Mouse (Mus musculus) embryonic facial prominence, embryonic 15.5 days (tissue): ENCODE results near the gene Tor2a. TPM values are rescaled to one million over a fixed set of nuclear protein-coding genes. Genes with fewer than 3 reads are reported as not detected.
A peak's percentile ranks its signal among the peaks of the same experiment; 100 is the strongest.

Source experiments
- ATAC-seq: fragments of 200-750 bp; cut with Nextera tagmentation; 2 replicates; pipeline ENCODE4 v1.8.0; 2017; ENCODE audit warnings: low read depth, moderate TSS enrichment; ENCODE audit not compliant: insufficient number of reproducible peaks, low FRiP score, low TSS enrichment
- H3K27ac ChIP-seq: fragments of 300-500 bp; sonication (generic); replicated peaks from 2 replicates; pipeline ENCODE4 v1.5.1; 2015; ENCODE audit warnings: mild to moderate bottlenecking, inconsistent platforms
- H3K27me3 ChIP-seq: fragments of 300-500 bp; sonication (generic); 2 replicates; pipeline ENCODE4 v1.6.1; 2015; ENCODE audit warnings: inconsistent platforms
- H3K36me3 ChIP-seq: fragments of 300-500 bp; sonication (generic); 2 replicates; pipeline ENCODE4 v1.6.1; 2015; ENCODE audit warnings: mild to moderate bottlenecking, inconsistent platforms
- H3K4me1 ChIP-seq: fragments of 300-500 bp; sonication (generic); 2 replicates; pipeline ENCODE4 v1.6.1; 2015; ENCODE audit warnings: inconsistent platforms
- H3K4me2 ChIP-seq: fragments of 300-500 bp; sonication (generic); replicated peaks from 2 replicates; pipeline ENCODE4 v1.6.1; 2015; ENCODE audit warnings: mild to moderate bottlenecking, inconsistent platforms
- H3K4me3 ChIP-seq: fragments of 300-500 bp; sonication (generic); replicated peaks from 2 replicates; pipeline ENCODE4 v1.5.1; 2015; ENCODE audit warnings: mild to moderate bottlenecking, inconsistent platforms
- H3K9ac ChIP-seq: fragments of 300-500 bp; sonication (generic); 2 replicates; pipeline ENCODE4 v1.6.1; 2015; ENCODE audit warnings: inconsistent platforms
- H3K9me3 ChIP-seq: fragments of 300-500 bp; sonication (generic); replicated peaks from 2 replicates; pipeline ENCODE4 v1.6.1; 2016; ENCODE audit warnings: inconsistent platforms
- WGBS: fragments of 180-500 bp; shearing (Covaris S2); methylation state at CpG from one replicate; pipeline ENCODE4 v1.1.7; 2015; 5-methylcytosine and 5-hydroxymethylcytosine counted together
- polyA plus RNA-seq: library from polyadenylated mRNA; unstranded; fragments of >200 nt; fragmentation: Nextera tagmentation; extraction: Ambion mirVana; gene quantifications from 2 replicates; pipeline ENCODE4 v1.2.1, GENCODE M21; 2015

Gene Tor2a
- polyA plus RNA-seq, 1 experiment from 2014 or later, result 69.0 TPM

DNA sequence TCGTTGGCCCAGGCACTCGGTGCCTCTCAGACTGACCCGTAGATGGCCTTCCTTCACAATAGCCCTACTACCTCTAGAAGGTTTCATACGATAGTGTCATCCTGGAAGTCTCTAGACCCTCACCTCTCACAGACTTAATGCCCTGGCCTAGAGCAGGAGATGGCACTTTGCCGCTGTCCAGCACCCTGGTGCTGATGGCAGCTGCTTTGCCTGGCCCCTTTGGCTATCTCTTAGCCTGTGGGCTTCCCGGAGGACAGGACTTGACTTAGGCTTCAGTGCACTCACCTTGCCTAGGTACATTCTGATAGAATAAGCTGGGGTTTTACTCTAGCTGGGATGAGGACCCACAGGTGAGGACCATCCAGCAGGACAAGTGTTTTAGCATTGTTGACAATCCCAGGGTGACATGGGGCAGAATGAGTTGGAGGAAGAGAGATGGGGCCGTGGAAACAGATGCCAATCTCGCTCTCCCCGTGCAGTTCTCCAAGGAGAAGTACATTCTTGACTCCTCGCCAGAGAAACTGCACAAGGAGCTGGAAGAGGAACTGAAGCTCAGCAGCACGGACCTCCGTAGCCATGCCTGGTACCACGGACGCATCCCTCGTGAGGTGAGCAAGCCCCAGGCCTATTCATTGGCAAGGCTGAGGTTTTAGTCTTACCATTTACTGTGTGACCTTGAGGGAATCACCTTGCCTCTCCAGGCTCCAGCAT, 12.6 kb upstream of the Tor2a start:
- H3K27ac ChIP-seq, result no peak overlapping the region
- 68% methylated on average over 15 of the region's 15 CpGs for WGBS

DNA sequence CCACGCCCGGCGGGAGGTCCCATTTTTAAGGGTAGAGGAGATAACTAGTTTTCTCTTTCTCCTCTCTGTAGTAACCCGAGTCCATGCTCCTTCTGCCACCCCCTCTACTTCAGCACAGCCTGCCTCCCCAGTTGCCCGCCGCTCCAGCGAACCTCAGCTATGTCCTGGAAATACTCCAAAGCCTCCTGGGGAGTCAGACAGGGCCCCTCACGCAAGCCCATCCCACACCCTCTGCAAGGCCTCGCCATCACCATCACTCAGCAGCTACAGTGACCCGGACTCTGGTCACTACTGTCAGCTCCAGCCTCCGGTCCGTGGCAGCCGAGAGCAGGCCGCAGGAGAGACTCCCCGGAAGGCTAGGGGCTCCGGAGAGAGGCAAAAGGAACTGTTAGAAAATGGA, 8.0 kb upstream of the Tor2a start:
- Histone ChIP-seq H3K9me3 (no peaks in the 10 kb centered on the region), H3K4me2 (no peak overlapping the region), H3K4me1 (peaks cover 13% of the 10 kb centered on the region), H3K27ac (no peak overlapping the region), H3K4me3 (no peak overlapping the region), H3K27me3 (no peaks in the 10 kb centered on the region), H3K9ac (no peak overlapping the region), H3K36me3 (peaks cover 29% of the 10 kb centered on the region)
- ATAC-seq, result no peak
- 87% methylated on average over 16 of the region's 16 CpGs for WGBS

More for the DNA sequence above, 12.6 kb upstream of the Tor2a start:
- Histone ChIP-seq H3K27me3 (peaks cover 20% of the 10 kb centered on the region), H3K4me3 (no peak overlapping the region), H3K4me1 (peaks cover 19% of the 10 kb centered on the region), H3K36me3 (peaks cover 25% of the 10 kb centered on the region), H3K4me2 (no peak overlapping the region), H3K9ac (no peak overlapping the region), H3K9me3 (no peaks in the 10 kb centered on the region)
- no peak for ATAC-seq

DNA sequence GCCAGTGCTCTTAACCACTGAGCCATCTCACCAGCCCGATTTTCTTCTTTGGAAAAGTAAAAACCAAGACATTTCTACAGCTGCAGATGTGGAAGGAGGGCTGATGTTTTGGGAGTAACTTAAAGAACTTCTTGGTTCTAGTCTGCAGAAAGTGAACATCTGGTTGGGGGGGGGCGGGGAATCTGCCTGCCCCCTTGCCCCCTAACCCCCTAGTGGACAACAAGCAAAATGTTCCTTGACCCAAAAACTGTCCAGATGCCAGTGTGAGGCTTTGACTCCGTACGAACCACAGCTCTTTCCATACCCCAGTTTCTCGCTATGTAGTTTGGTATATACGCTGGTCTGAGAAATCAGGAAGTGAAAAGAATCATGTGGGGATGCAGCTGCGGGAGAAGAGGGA, 6.8 kb upstream of the Tor2a start:
- no peak overlapping the region for H3K27ac ChIP-seq
- H3K27me3 ChIP-seq, result no peaks in the 10 kb centered on the region
- H3K4me3 ChIP-seq, result no peak overlapping the region
- peaks cover 13% of the 10 kb centered on the region for H3K4me1 ChIP-seq
- H3K9ac ChIP-seq, result no peak overlapping the region
- no peak for ATAC-seq
- H3K36me3 ChIP-seq, result peaks cover 38% of the 10 kb centered on the region
- 73% methylated on average over 7 of the region's 7 CpGs for WGBS
- H3K9me3 ChIP-seq, result no peaks in the 10 kb centered on the region
- H3K4me2 ChIP-seq, result no peak overlapping the region

DNA sequence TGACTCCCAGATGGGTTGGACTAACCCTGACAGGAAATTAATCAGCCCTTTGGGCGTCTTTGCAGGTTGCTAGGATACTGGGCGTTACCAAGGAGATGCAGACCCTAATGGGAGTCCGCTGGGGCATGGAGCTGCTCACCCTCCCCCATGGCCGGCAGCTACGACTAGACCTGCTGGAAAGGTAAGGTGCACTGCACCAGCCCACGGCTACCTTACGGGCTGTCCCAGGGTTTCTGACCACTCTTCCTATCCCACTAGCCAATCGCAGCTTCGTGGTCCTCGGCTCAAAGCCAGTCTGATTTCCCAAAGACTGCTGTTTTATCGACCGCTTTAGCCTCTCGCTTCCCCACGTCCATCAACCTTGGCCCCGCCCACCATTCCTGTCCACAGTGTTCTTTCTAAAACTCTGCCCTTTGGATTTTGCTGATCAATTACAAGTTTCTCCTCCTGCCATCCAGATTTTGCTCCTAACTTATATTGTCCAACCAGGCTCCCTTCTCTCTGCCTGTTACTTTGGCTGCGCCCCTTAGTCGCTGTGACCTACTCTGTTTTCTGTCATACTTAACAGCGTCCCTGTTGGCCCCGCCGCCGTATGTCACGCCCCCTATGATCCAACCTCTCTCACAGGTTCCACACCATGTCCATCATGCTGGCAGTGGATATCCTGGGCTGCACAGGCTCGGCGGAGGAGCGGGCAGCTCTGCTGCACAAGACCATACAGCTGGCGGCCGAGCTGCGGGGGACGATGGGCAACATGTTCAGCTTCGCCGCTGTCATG, 6.0 kb upstream of the Tor2a start:
- ATAC-seq, result peak; percentile 79
- Histone ChIP-seq H3K4me2 (peak overlapping the region; percentile 56), H3K9me3 (no peaks in the 10 kb centered on the region), H3K4me3 (peak overlapping the region; percentile 38), H3K4me1 (peaks cover 13% of the 10 kb centered on the region), H3K36me3 (peaks cover 30% of the 10 kb centered on the region; the same call in 1 of the 2 replicates), H3K9ac (no peak overlapping the region), H3K27ac (peak overlapping the region; percentile 22; the same call in 1 of the 2 replicates), H3K27me3 (no peaks in the 10 kb centered on the region)
- WGBS, result 14% methylated on average over 31 of the region's 31 CpGs

DNA sequence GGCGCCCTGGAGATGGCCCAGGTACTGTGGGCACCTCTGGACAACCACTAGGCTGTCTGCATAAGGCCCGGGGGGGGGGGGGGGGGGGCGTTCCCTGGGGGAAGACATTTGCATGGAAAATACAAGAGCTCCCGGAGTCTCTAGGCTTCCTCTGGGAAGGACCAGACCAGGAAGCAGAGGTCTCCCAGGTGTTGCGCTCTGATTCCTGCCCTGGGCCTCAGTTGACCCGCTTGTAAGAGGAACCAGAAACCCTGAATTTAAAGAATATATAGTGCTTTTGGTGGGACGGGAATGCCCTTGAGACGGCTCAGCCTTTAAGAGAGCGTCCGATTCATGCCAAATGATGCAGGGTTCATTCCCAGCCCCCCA, 5.4 kb upstream of the Tor2a start:
- no peak for ATAC-seq
- no peak overlapping the region for H3K9ac ChIP-seq
- WGBS, result 25% methylated on average over 9 of the region's 10 CpGs

DNA sequence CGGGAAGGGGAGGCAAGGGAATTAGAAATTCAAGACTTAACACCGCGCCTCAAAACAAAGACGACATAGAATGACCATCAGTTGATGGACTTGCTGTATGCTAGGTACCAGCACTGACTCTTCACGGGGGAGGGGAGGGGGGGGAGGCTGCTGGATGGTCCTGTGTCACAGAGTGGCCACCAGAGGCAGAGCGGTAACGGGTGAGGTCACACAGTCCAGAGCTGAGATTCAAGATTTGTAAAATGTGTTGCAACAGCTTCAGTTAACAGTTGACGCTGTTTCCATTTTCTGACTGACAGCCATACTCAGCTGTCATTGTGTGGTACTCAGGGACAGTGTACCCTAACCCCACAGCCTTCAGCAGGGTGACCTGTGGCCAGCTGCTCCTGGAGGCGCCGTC, 4.9 kb upstream of the Tor2a start:
- Histone ChIP-seq H3K9me3 (no peaks in the 10 kb centered on the region), H3K27me3 (no peaks in the 10 kb centered on the region), H3K27ac (no peak overlapping the region), H3K4me1 (peaks cover 17% of the 10 kb centered on the region), H3K36me3 (peaks cover 19% of the 10 kb centered on the region; the same call in 1 of the 2 replicates), H3K4me3 (no peak overlapping the region), H3K4me2 (no peak overlapping the region), H3K9ac (no peak overlapping the region)
- ATAC-seq, result no peak
- WGBS, result 68% methylated on average over 10 of the region's 10 CpGs

More for the DNA sequence above, 5.4 kb upstream of the Tor2a start:
- no peaks in the 10 kb centered on the region for H3K9me3 ChIP-seq
- H3K27me3 ChIP-seq, result no peaks in the 10 kb centered on the region
- H3K36me3 ChIP-seq, result peaks cover 25% of the 10 kb centered on the region; the same call in 1 of the 2 replicates
- no peak overlapping the region for H3K27ac ChIP-seq
- peak overlapping the region; percentile 56 for H3K4me2 ChIP-seq
- H3K4me3 ChIP-seq, result peak overlapping the region; percentile 38
- H3K4me1 ChIP-seq, result peaks cover 14% of the 10 kb centered on the region

DNA sequence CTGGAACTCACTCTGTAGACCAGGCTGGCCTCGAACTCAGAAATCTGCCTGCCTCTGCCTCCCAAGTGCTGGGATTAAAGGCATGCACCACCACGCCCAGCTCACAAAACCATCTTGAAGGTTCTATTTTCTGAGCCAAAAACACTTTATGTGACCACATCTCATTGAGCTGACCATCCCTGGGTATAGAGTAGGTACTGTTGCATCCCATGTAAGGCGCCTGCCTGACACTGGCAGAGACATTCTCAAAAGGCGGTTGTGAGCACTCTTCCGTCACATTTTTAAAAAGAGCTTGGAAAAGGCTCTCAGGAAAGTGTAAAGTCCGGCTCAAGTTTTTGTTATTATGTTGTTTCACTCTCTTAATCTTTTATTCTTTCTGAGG, 369 bp upstream of the Tor2a start:
- peak overlapping the region; percentile 79 for H3K4me3 ChIP-seq
- ATAC-seq, result no peak
- no peak overlapping the region for H3K9ac ChIP-seq

DNA sequence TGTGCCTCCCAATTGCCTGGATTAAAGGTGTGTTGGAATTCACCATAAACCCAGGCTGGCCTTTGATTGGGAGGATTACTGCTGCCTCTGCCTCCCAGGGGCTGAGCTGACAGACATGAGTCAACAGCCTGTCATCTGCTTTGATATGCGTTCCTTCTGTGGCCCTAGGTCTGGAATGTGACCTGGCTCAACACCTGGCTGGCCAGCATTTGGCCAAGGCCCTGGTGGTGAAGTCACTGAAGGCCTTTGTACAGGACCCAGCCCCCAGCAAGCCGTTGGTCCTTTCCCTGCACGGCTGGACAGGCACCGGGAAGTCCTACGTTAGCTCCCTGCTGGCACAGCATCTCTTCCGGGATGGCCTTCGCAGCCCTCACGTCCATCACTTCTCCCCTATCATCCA, 1.5 kb downstream of the Tor2a start:
- ATAC-seq, result no peak
- no peaks in the 10 kb centered on the region for H3K9me3 ChIP-seq
- WGBS, result 66% methylated on average over 8 of the region's 8 CpGs
- no peaks in the 10 kb centered on the region for H3K27me3 ChIP-seq
- H3K9ac ChIP-seq, result no peak overlapping the region
- H3K4me2 ChIP-seq, result no peak overlapping the region
- H3K4me3 ChIP-seq, result no peak overlapping the region
- H3K36me3 ChIP-seq, result peaks cover 42% of the 10 kb centered on the region
- H3K4me1 ChIP-seq, result peaks cover 11% of the 10 kb centered on the region
- no peak overlapping the region for H3K27ac ChIP-seq

More for the DNA sequence above, 369 bp upstream of the Tor2a start:
- H3K27me3 ChIP-seq, result no peaks in the 10 kb centered on the region
- peak overlapping the region; percentile 56 for H3K4me2 ChIP-seq
- 33% methylated on average over 6 of the region's 6 CpGs for WGBS
- peaks cover 30% of the 10 kb centered on the region for H3K36me3 ChIP-seq
- H3K9me3 ChIP-seq, result no peaks in the 10 kb centered on the region
- peak overlapping the region; percentile 48; the same call in 1 of the 2 replicates for H3K27ac ChIP-seq
- peaks cover 14% of the 10 kb centered on the region for H3K4me1 ChIP-seq

DNA sequence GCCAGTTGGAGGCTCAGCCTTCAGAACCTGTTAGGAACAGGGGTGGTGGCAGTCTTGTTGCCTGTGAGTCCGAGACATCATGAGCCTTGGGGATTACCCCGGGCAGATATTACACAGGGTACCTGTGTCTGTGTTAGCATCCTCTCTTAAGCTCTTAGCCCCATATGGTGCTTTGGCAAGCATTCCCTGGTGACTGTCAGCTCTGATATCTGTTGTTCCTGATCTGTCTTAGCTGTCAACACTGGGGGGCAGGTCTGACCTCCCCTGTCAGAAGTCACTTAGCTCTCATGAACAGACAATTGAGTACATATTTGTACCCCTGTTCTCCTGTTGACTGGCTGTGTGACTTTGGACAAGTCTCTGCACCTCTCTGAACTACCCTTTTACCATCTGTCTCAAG, 2.0 kb downstream of the Tor2a start:
- no peak overlapping the region for H3K4me2 ChIP-seq
- WGBS, result 85% methylated on average over 2 of the region's 2 CpGs
- no peak for ATAC-seq
- H3K4me3 ChIP-seq, result no peak overlapping the region
- peaks cover 11% of the 10 kb centered on the region for H3K4me1 ChIP-seq
- no peaks in the 10 kb centered on the region for H3K9me3 ChIP-seq
- H3K27ac ChIP-seq, result no peak overlapping the region
- peaks cover 42% of the 10 kb centered on the region for H3K36me3 ChIP-seq
- H3K27me3 ChIP-seq, result no peaks in the 10 kb centered on the region
- H3K9ac ChIP-seq, result no peak overlapping the region

DNA sequence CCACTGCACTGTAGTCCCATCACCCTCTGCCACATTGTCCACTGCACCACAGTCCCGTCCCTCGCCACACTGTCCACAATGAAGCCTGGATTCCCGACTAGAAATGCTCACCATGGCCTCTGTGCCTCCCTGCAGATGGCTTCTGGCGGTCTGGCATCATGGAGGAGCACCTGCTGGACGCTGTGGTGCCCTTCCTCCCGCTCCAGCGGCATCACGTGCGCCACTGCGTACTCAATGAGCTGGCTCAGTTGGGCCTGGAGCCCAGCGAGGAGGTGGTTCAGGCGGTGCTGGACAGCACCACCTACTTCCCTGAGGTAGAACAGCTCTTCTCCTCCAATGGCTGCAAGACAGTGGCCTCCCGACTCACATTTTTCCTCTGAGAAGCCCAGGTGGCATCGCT, 4.3 kb downstream of the Tor2a start:
- no peak overlapping the region for H3K27ac ChIP-seq
- peaks cover 11% of the 10 kb centered on the region for H3K4me1 ChIP-seq
- H3K36me3 ChIP-seq, result peaks cover 34% of the 10 kb centered on the region
- no peaks in the 10 kb centered on the region for H3K27me3 ChIP-seq
- WGBS, result 90% methylated on average over 14 of the region's 14 CpGs
- H3K4me2 ChIP-seq, result no peak overlapping the region
- H3K9ac ChIP-seq, result no peak overlapping the region
- H3K9me3 ChIP-seq, result no peaks in the 10 kb centered on the region
- no peak for ATAC-seq
- H3K4me3 ChIP-seq, result no peak overlapping the region

DNA sequence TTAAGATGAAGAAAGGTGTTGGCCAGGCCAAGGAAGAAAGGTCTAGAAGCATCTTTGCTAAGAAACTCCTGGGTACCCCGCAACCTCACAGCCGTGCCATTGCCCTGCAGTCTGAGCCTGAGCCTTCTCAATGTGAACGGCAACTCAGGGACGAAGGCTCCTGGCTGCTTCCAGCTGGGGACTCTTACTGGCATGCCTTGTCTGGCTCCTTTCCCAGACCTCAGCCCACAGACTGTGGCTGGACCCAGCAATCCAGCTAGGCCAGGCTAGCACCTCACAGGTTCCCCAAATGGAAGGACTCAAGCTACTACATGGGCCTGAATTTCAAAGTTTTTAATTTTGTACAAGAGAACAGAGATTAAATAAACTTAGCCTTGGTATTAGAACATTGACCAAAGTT, 4.8 kb downstream of the Tor2a start:
- H3K9me3 ChIP-seq, result no peaks in the 10 kb centered on the region
- H3K9ac ChIP-seq, result no peak overlapping the region
- WGBS, result 94% methylated on average over 4 of the region's 4 CpGs
- no peak overlapping the region for H3K4me3 ChIP-seq
- H3K27ac ChIP-seq, result no peak overlapping the region
- H3K4me2 ChIP-seq, result no peak overlapping the region
- peaks cover 34% of the 10 kb centered on the region for H3K36me3 ChIP-seq
- no peaks in the 10 kb centered on the region for H3K27me3 ChIP-seq
- ATAC-seq, result no peak
- H3K4me1 ChIP-seq, result peaks cover 8% of the 10 kb centered on the region
